Mouse (Mus musculus) megakaryocyte, embryonic 14.5 days (primary cell): ENCODE results near the gene Hal. TPM values are rescaled to one million over a fixed set of nuclear protein-coding genes. Genes with fewer than 3 reads are reported as not detected.
"Not testable (repeated sequence)": the region's sequence is repeated elsewhere in the genome, so short reads cannot be mapped to it uniquely, and the experiment has no call there.

Experiments
- H3K27me3 ChIP-seq: replicated peaks from 2 replicates; pipeline ENCODE3; 2012; ENCODE audit warnings: inconsistent platforms
- H3K36me3 ChIP-seq: replicated peaks from 2 replicates; pipeline ENCODE3; 2012; ENCODE audit warnings: low read length, inconsistent platforms, mixed read lengths
- H3K4me1 ChIP-seq: 2 replicates; pipeline ENCODE4 v1.6.1; 2012; ENCODE audit warnings: inconsistent platforms
- H3K4me3 ChIP-seq: replicated peaks from 2 replicates; pipeline ENCODE3; 2012; ENCODE audit warnings: moderate library complexity, mild to moderate bottlenecking, inconsistent platforms
- H3K9me3 ChIP-seq: 2 replicates; pipeline ENCODE4 v1.6.1; 2012; ENCODE audit warnings: inconsistent platforms
- FLI1 ChIP-seq: IDR thresholded peaks from 2 replicates; pipeline ENCODE4 v1.6.1; 2012; ENCODE audit warnings: low read length, inconsistent platforms, mixed read lengths
- GATA1 ChIP-seq: IDR thresholded peaks from 3 replicates; pipeline ENCODE4 v1.6.1; 2012; ENCODE audit warnings: mixed read lengths, low read length, inconsistent platforms, borderline replicate concordance
- polyA plus RNA-seq: library from polyadenylated mRNA; stranded (reverse); fragments of >175 nt; gene quantifications from 2 replicates; pipeline ENCODE4 v1.2.3, GENCODE M21; 2012; ENCODE audit warnings: low replicate concordance; ENCODE audit not compliant: insufficient read depth

Hal gene
- polyA plus RNA-seq, 1 experiment, result 0.11 TPM

DNA sequence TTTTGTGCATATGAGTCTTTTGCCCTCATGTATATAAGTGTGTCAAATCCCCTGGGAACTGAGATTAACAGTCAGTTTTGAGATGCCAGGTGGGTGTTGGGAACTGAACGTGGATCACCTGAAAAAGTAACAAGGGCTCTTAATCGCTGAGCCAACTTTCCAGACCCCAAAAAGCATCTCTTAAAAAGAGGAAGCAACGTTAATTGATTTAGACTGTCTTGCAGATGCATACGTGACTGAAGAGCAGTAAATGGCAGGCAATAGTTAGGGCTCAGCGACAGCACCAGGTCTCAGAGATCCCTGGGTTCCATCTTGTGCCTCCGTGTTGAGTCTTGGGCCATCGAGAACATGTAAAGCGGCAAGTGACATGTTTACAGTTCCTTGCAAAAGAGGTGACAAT lies 64.0 kb downstream of the Hal start:
- peaks cover 18% of the 10 kb centered on the region for H3K27me3 ChIP-seq
- peaks cover 14% of the 10 kb centered on the region for H3K4me1 ChIP-seq
- no peak overlapping the region for H3K4me3 ChIP-seq
- TF ChIP-seq GATA1, result no peak
- no peak for TF ChIP-seq FLI1
- no peaks in the 10 kb centered on the region for H3K9me3 ChIP-seq
- H3K36me3 ChIP-seq, result no peaks in the 10 kb centered on the region

DNA sequence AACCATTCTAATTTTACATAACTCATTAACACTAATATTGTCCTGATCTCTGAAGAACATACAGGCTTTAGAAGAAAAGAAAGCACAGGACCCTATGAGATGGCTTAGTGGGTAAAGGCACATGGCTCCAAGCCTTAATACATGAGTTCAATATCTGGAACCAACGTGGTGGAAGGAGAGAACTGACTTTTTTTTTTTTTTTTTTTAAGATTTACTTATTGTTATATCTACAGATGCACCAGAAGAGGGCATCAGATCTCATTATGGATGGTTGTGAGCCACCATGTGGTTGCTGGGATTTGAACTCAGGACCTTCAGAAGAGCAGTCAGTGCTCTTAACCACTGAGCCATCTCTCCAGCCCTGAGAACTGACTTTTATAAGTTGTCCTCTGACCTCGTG lies 69.4 kb downstream of the Hal start:
- not testable (repeated sequence) for H3K9me3 ChIP-seq, H3K36me3 ChIP-seq
- peaks cover 17% of the 10 kb centered on the region for H3K27me3 ChIP-seq

DNA sequence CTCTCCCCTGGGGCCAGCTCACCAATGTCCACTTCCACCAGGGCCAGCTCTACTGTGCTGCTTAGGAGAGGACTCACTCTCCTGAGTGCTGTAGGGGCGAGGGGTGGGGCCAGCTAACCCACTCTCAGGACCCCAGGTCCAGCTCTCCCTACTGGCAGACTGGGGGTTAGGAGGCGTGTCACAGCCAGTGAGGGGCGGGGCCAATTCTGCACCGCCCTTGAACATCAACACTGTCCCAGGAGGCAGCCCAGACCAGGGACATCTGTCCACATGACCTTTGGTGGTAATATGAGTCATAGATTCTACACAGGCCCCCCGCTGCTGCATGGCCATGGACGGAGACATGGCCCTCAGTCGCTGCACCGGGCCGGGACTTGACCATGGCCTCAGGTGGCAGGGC lies 71.2 kb downstream of the Hal start:
- Histone ChIP-seq H3K36me3 (no peaks in the 10 kb centered on the region), H3K9me3 (peaks cover 6% of the 10 kb centered on the region), H3K27me3 (peaks cover 11% of the 10 kb centered on the region), H3K4me3 (no peak overlapping the region), H3K4me1 (no peaks in the 10 kb centered on the region; the same call in 1 of the 2 replicates)
- no peak for TF ChIP-seq GATA1
- TF ChIP-seq FLI1, result no peak

More for the DNA sequence above, 69.4 kb downstream of the Hal start:
- H3K4me3 ChIP-seq, H3K4me1 ChIP-seq: not testable (repeated sequence)

- Histone ChIP-seq H3K36me3 (no peaks in the 10 kb centered on the region), H3K4me3 (no peak overlapping the region), H3K9me3 (peaks cover 6% of the 10 kb centered on the region), H3K27me3 (peaks cover 14% of the 10 kb centered on the region), H3K4me1 (no peaks in the 10 kb centered on the region; the same call in 1 of the 2 replicates)
- TF ChIP-seq FLI1 (no peak), GATA1 (no peak)
Observed at GRCm38 (mm10) chr10:93564518-93565090, 76.0 kb downstream of the Hal start.

GRCm38 (mm10) chr10:93567066-93567465 lies 78.5 kb downstream of the Hal start:
- H3K36me3 ChIP-seq, result no peaks in the 10 kb centered on the region
- TF ChIP-seq GATA1 (no peak), FLI1 (no peak)

GRCm38 (mm10) chr10:93567841-93568566 lies 79.4 kb downstream of the Hal start:
- no peak overlapping the region for H3K4me3 ChIP-seq
- peaks cover 8% of the 10 kb centered on the region for H3K27me3 ChIP-seq
- no peak for TF ChIP-seq GATA1
- no peak for TF ChIP-seq FLI1
- H3K36me3 ChIP-seq, result no peaks in the 10 kb centered on the region
- no peaks in the 10 kb centered on the region for H3K9me3 ChIP-seq
- peaks cover 4% of the 10 kb centered on the region for H3K4me1 ChIP-seq

More at GRCm38 (mm10) chr10:93567066-93567465, 78.5 kb downstream of the Hal start:
- Histone ChIP-seq H3K4me3 (no peak overlapping the region), H3K9me3 (no peaks in the 10 kb centered on the region), H3K4me1 (no peaks in the 10 kb centered on the region; the same call in 1 of the 2 replicates), H3K27me3 (peaks cover 8% of the 10 kb centered on the region)

GRCm38 (mm10) chr10:93568671-93569070 lies 80.1 kb downstream of the Hal start:
- H3K4me3 ChIP-seq, result no peak overlapping the region
- TF ChIP-seq FLI1, result no peak
- no peak for TF ChIP-seq GATA1
- peaks cover 8% of the 10 kb centered on the region for H3K27me3 ChIP-seq
- H3K36me3 ChIP-seq, result no peaks in the 10 kb centered on the region
- no peaks in the 10 kb centered on the region for H3K9me3 ChIP-seq
- H3K4me1 ChIP-seq, result peaks cover 4% of the 10 kb centered on the region

Other genes with a start within 250 kb of the Hal start
- 6.0 and 12.6 TPM in 2 replicates for gene Elk3, start 177.6 kb upstream of the Hal start, polyA plus RNA-seq
- gene Lta4h, start 35.4 kb upstream of the Hal start, polyA plus RNA-seq, result 63.1 and 78.0 TPM in 2 replicates
- gene Amdhd1, start 51.3 kb downstream of the Hal start, polyA plus RNA-seq, result not detected in 2 replicates
- not detected in 2 replicates for gene Ccdc38, start 51.9 kb downstream of the Hal start, polyA plus RNA-seq
- 12.8 and 75.4 TPM in 2 replicates for gene Snrpf, start 100.9 kb downstream of the Hal start, polyA plus RNA-seq
- gene Ntn4, start 151.9 kb downstream of the Hal start, polyA plus RNA-seq, result 0.22 and 1.6 TPM in 2 replicates